Mouse (Mus musculus) cortical plate, adult 2 months (tissue): ENCODE data around the gene Rasl10a.

ENCODE experiments used
- CTCF ChIP-seq: fragments of 200-500 bp; IDR thresholded peaks from 2 replicates; pipeline ENCODE4 v1.5.1; 2011; ENCODE audit warnings: mild to moderate bottlenecking, control low read depth, low read length; ENCODE audit not compliant: insufficient read depth; ENCODE audit errors: extremely low read depth
- POLR2A ChIP-seq: fragments of 200-500 bp; IDR thresholded peaks from 2 replicates; pipeline ENCODE4 v1.6.1; 2011; ENCODE audit warnings: mild to moderate bottlenecking, low read length, control low read depth; ENCODE audit not compliant: insufficient read depth; ENCODE audit errors: extremely low read depth

- TF ChIP-seq CTCF (no peak), POLR2A (peak; percentile 96)
Observed at GRCm38 (mm10) chr11:5098736-5099542, 41.0 kb downstream of the Rasl10a start, which contains the start of the genes Rhbdd3 and Ewsr1.
